Comparison of ENCODE assay signal across 8 mouse cellular contexts in genomic region chr15:89730320-89730719, GRCm38 (mm10).
DNase-seq lines count a peak whose midpoint lies in the region; ATAC-seq lines count a peak whose summit lies in the region.

No protein-coding gene starts in this region.

- no peak overlapping the region for H3K4me3 ChIP-seq in neural tube, embryonic 15.5 days (replicated peaks)
- no peak overlapping the region for H3K4me3 ChIP-seq in kidney, embryonic 15.5 days (replicated peaks)

- H3K36me3 ChIP-seq in neural tube, embryonic 15.5 days = no peaks in the 10 kb centered on the region
- no peaks in the 10 kb centered on the region for H3K36me3 ChIP-seq in kidney, embryonic 15.5 days

- H3K9me3 ChIP-seq in neural tube, embryonic 15.5 days (replicated peaks) = no peaks in the 10 kb centered on the region
- H3K9me3 ChIP-seq in kidney, embryonic 15.5 days (replicated peaks) = no peaks in the 10 kb centered on the region

- H3K27ac ChIP-seq in neural tube, embryonic 15.5 days (replicated peaks) = no peak overlapping the region
- H3K27ac ChIP-seq in kidney, embryonic 15.5 days = no peak overlapping the region

- no peaks in the 10 kb centered on the region for H3K27me3 ChIP-seq in neural tube, embryonic 15.5 days (replicated peaks)
- H3K27me3 ChIP-seq in kidney, embryonic 15.5 days = no peaks in the 10 kb centered on the region

- no peak for ATAC-seq in cerebellum, adult (ENCODE audit: insufficient number of reproducible peaks, low FRiP score, low TSS enrichment)
- ATAC-seq in neural tube, embryonic 15.5 days (ENCODE audit: low FRiP score) = no peak
- ATAC-seq in kidney, embryonic 15.5 days (replicated peaks; ENCODE audit: low FRiP score) = 0 out of 2 replicates have a peak, but pooled peaks have one; percentile 18

- H3K4me1 ChIP-seq in neural tube, embryonic 15.5 days = no peaks in the 10 kb centered on the region
- no peaks in the 10 kb centered on the region for H3K4me1 ChIP-seq in kidney, embryonic 15.5 days

- WGBS in neural tube, embryonic 15.5 days = 43% methylated on average over 6 of the region's 6 CpGs
- 46% methylated on average over 6 of the region's 6 CpGs for WGBS in kidney, embryonic 15.5 days

- H3K4me2 ChIP-seq in neural tube, embryonic 15.5 days = no peak overlapping the region
- H3K4me2 ChIP-seq in kidney, embryonic 15.5 days = no peak overlapping the region

- DNase-seq in cerebellum, adult 8-10 months = peak; percentile 2
- DNase-seq in neural tube, embryonic 10.5 days (ENCODE audit: extremely low spot score, low spot score) = peak; percentile 53
- peak; percentile 48 for DNase-seq in embryo, embryonic 9.5 days (ENCODE audit: extremely low spot score)
- DNase-seq in lung, postnatal 14 days = peak; percentile 5
- peak; percentile 78 for DNase-seq in testis, postnatal 10 days (ENCODE audit: low spot score)

- no peak overlapping the region for H3K9ac ChIP-seq in neural tube, embryonic 15.5 days (replicated peaks)
- H3K9ac ChIP-seq in kidney, embryonic 15.5 days = no peak overlapping the region

Comparison
In these comparisons a context has a peak if more than half of its experiments do, and no peak if none do; other contexts are left out.
1. DNase-seq: peak in every context shown above with its lines; median percentile 78 in testis, postnatal 10 days; 53 in neural tube, embryonic 10.5 days; 48 in embryo, embryonic 9.5 days; 5 in lung, postnatal 14 days; 2 in cerebellum, adult 8-10 months.